Mouse (Mus musculus) olfactory bulb, adult 2 months (tissue): Measurements from ENCODE around the gene Tnpo1. TPM values are rescaled to one million over a fixed set of nuclear protein-coding genes. Genes with fewer than 3 reads are reported as not detected.

Source experiments
- H3K27ac ChIP-seq: fragments of 200-500 bp; 2 replicates; pipeline ENCODE4 v1.5.1; 2012; ENCODE audit warnings: low read depth, low read length; ENCODE audit not compliant: insufficient read depth
- H3K4me1 ChIP-seq: fragments of 200-500 bp; 2 replicates; pipeline ENCODE4 v1.6.1; 2012; ENCODE audit warnings: low read length; ENCODE audit not compliant: control insufficient read depth, insufficient read depth
- H3K4me3 ChIP-seq: fragments of 200-500 bp; 2 replicates; pipeline ENCODE4 v1.5.1; 2012; ENCODE audit warnings: mild to moderate bottlenecking, low read depth, low read length, moderate library complexity; ENCODE audit not compliant: insufficient read depth
- CTCF ChIP-seq: fragments of 200-500 bp; IDR thresholded peaks from 2 replicates; pipeline ENCODE4 v1.5.1; 2012; ENCODE audit warnings: low read depth, mild to moderate bottlenecking, low read length, moderate library complexity; ENCODE audit not compliant: insufficient read depth
- POLR2A ChIP-seq: fragments of 200-500 bp; IDR thresholded peaks from 2 replicates; pipeline ENCODE4 v1.6.1; 2012; ENCODE audit warnings: mild to moderate bottlenecking, low read depth, low read length, moderate library complexity; ENCODE audit not compliant: insufficient read depth
- WGBS: fragments of 180-500 bp; shearing (Covaris S2); methylation state at CpG from one replicate; pipeline ENCODE4 v1.1.7; 2018; 5-methylcytosine and 5-hydroxymethylcytosine counted together
- polyA plus RNA-seq: library from polyadenylated mRNA; stranded (reverse); fragments of >200 nt; gene quantifications from 2 replicates; pipeline ENCODE4 v1.2.4, GENCODE M21; 2012; ENCODE audit warnings: low replicate concordance; ENCODE audit not compliant: missing spikeins, insufficient read depth, insufficient read length

Gene Tnpo1
- polyA plus RNA-seq, 1 experiment: not detected

DNA sequence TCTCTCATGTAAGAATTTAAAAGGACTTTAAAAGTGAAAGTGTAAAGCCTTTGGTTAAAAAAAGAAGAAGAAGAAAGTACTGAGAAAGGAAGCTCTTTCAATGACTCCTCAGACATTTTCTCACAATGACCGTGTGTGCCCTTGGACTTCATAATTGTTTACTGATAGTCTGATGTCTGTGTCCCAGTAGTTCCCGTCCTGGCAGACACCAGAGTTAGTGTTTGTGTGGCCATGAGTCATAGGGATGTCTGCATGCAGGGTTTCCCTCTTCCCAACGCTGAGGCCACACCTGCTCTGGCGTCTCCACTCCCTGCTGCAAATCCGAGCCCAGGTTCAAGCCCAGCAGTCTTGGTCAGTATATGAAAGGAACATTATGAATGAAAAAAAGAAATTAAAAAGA lies 29.0 kb upstream of the Tnpo1 start:
- Histone ChIP-seq H3K4me3 (no peak overlapping the region), H3K4me1 (peaks cover 2% of the 10 kb centered on the region; the same call in 1 of the 2 replicates), H3K27ac (no peak overlapping the region)
- 34% methylated on average over 5 of the region's 5 CpGs for WGBS
- TF ChIP-seq CTCF: no peak
- no peak for TF ChIP-seq POLR2A

DNA sequence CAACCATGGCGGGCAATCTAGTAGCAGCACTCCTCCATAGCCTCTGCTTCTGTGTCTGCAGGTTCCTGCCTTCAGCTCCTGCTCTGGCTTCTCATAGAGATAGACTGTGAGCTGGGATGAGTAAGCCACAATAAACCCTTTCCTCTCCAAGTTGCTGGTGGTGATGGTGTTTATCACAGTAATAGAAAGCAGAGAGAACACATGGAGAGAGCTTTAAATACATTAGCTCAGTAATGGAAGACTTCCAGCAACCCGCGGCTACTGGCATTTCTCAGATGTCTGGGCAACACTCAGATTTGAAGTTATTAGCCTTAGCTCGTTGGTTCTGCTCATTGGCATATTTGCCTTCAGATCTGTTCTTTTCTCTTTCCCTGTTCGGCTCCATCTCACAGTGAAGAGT lies 27.6 kb upstream of the Tnpo1 start:
- Histone ChIP-seq H3K4me1 (peaks cover 2% of the 10 kb centered on the region; the same call in 1 of the 2 replicates), H3K27ac (no peak overlapping the region), H3K4me3 (no peak overlapping the region)
- WGBS: 61% methylated on average over 5 of the region's 5 CpGs
- TF ChIP-seq CTCF (no peak), POLR2A (no peak)

DNA sequence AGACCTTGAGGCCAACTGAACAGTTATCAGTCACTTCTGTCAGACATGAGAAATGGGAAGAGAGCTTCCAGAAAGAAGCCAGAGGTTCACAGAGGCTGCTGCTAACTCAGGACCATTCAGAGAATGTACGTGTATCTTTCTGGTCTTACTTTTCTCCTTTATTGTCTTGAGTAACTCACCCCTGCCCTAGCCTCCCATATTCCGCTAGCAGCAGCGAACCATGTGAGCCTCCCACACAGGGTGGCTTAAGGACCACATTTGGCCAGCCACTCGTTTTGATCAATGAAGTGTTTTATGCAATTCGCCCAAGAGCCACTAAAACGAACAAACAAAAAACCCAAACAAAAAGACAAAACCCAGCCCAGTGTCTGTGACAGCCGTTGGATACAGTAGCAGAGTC lies 25.8 kb upstream of the Tnpo1 start:
- Histone ChIP-seq H3K4me3 (no peak overlapping the region), H3K4me1 (peaks cover 2% of the 10 kb centered on the region; the same call in 1 of the 2 replicates), H3K27ac (no peak overlapping the region)
- WGBS: 57% methylated on average over 7 of the region's 7 CpGs
- TF ChIP-seq CTCF (no peak), POLR2A (no peak)

DNA sequence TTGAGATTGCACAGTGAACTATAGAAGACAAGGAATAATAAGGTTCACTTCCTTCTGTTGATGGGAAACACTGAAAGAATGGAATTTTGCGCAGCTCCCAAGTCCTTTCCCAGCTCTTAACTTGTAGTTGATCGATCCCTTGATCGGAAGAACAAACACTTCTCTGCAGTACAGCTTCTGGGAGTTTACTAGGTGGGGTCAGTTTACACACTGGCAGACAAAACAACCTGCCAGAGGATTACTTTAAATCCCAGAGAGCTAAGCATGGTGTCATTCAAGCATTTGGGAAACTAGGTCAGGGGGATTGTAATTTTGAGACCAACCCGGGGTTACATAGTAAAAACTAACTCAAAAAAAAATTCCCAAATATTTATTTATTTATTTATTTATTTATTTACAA lies 22.0 kb upstream of the Tnpo1 start:
- Histone ChIP-seq H3K4me3 (no peak overlapping the region), H3K4me1 (no peaks in the 10 kb centered on the region), H3K27ac (no peak overlapping the region)
- WGBS: 67% methylated on average over 4 of the region's 4 CpGs
- TF ChIP-seq POLR2A (no peak), CTCF (no peak)

DNA sequence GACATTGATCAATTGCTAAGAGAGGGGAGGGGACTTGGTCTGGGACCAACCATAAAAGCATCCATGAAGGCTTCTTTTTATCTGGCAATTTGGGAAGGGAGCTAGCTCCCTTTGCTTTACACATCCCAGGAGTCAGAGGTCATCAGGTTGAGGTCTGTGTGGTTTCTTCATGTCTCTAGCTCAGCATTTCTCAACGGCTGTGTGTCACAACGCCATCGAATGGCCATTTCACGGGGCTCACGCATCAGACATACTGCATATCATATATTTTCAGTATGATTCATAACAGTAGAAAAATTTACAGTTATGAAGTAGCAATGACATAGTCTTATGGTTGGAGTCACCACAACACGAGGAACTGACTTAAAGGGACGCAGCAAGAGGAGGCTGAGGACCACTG lies 20.2 kb upstream of the Tnpo1 start:
- TF ChIP-seq POLR2A: no peak
- TF ChIP-seq CTCF: no peak
- Histone ChIP-seq H3K4me1 (no peaks in the 10 kb centered on the region), H3K4me3 (no peak overlapping the region), H3K27ac (no peak overlapping the region)
- 91% methylated on average over 7 of the region's 7 CpGs for WGBS

DNA sequence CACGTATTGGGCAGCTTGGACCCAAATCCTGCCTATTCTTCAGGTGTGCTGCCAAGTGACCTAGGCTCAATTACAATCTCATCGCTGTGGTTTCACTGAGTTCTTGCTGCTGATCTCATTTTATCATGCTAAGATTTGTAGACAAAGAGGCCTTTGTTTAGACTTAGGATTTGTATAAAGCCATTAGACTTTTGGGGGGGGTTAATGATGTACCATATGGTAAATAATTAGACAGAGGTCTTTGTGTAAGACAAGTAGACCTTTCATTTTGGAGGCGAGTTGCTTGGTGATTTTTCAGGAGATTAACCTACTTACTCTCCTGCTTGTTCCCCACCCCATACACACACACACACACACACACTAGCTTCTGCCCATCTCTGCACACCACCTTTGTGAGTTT lies 19.7 kb upstream of the Tnpo1 start:
- H3K4me3 ChIP-seq: no peak overlapping the region
- H3K27ac ChIP-seq: no peak overlapping the region
- H3K4me1 ChIP-seq: no peaks in the 10 kb centered on the region
- 46% methylated on average over 3 of the region's 3 CpGs for WGBS
- TF ChIP-seq CTCF (no peak), POLR2A (no peak)

DNA sequence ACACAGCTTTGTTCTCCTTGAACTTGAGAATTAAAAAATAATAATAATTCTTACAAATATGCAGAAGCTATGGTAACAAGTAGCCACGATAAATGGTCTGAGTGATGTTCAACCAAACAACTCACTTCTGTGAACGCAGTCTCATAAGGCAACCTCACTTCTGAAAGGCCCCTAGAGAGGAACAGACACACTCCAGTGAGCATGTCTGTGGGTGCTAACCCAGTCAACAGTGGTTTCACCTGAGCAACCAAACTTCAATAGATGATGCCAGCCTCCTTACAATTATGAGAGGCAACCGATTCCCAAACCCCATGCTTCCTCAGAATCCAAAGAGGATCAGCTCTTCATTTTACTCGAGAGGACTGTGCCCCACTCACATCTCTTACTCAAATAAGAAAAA lies 19.2 kb upstream of the Tnpo1 start:
- 94% methylated on average over 4 of the region's 4 CpGs for WGBS
- TF ChIP-seq POLR2A: no peak
- Histone ChIP-seq H3K4me1 (no peaks in the 10 kb centered on the region), H3K4me3 (no peak overlapping the region), H3K27ac (no peak overlapping the region)

DNA sequence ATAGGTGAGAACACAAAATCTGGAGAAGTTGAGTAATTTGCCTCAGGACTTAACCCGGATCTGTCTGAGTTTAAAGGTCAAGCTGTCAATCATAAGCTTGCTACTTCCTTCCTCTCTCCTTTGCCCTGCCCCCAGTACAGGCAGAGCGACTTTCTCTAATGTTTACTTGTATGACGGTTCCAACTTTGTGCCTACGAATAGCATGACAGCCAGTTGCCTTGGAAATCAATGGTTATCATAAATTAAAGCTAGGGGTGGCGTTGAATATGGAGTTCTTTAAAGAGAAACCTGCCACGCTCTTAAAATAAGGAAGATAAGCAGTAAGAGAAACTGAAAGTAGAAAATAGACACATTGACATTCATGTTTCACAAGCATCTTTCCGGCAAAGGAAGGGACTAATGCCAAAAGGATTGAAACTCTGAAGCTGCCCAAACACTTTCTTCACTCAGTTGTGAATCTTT lies 18.5 kb upstream of the Tnpo1 start:
- Histone ChIP-seq H3K4me3 (no peak overlapping the region), H3K27ac (no peak overlapping the region), H3K4me1 (no peaks in the 10 kb centered on the region)
- 76% methylated on average over 7 of the region's 7 CpGs for WGBS
- TF ChIP-seq POLR2A (no peak), CTCF (no peak)

DNA sequence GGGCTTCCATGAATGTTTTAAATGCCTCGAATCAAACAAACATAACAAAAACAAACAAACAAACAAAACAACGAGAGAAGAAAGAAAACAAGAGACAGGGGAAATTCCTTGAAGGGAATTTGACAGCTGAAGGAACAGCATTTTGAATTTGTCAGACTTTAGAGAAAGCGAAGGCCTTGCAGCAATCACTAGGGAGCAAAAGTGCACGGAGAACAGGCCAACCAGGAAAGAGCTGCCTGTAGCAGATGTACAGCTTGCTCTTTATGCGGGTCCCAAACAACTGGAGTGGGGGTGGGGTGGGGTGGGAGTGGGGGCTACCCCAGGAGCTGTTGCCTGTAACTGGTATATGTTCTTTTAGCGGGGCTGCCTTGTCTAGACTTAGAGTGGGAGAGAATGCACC lies 16.2 kb upstream of the Tnpo1 start:
- 73% methylated on average over 6 of the region's 6 CpGs for WGBS
- TF ChIP-seq CTCF (no peak), POLR2A (no peak)
- Histone ChIP-seq H3K4me3 (no peak overlapping the region), H3K27ac (no peak overlapping the region), H3K4me1 (no peaks in the 10 kb centered on the region)

DNA sequence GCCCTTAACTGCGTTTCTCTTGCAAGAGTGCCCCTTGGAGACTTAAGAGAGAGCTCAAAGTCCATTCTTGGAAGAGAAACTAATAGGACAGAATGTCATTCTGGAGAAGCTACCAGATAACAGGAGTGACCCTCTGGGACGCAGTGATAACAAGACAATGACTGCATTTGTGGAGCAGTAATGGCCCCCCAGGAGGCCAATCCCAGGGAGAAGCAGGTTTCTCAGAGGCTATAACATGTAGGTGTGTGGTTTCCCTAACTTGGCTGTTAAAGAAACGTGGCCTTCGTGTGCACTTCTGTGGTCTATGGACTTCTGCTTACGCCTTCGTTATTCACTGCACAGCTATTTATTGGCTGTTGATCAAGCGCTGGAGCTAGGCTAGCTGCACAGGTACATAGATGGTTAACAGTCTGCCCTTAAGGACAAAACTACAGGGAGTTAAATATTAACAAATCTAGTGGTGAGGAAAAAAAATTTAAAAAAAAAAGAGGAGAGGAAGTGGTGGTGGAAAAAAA lies 15.7 kb upstream of the Tnpo1 start:
- Histone ChIP-seq H3K4me1 (no peaks in the 10 kb centered on the region), H3K27ac (no peak overlapping the region), H3K4me3 (no peak overlapping the region)
- TF ChIP-seq CTCF (no peak), POLR2A (no peak)
- 85% methylated on average over 7 of the region's 7 CpGs for WGBS
